Mouse (Mus musculus): Measurements from ENCODE around the gene Gm4869.
"Not testable (repeated sequence)": the region's sequence is repeated elsewhere in the genome, so short reads cannot be mapped to it uniquely, and the experiment has no call there.

Gm4869 gene

DNA sequence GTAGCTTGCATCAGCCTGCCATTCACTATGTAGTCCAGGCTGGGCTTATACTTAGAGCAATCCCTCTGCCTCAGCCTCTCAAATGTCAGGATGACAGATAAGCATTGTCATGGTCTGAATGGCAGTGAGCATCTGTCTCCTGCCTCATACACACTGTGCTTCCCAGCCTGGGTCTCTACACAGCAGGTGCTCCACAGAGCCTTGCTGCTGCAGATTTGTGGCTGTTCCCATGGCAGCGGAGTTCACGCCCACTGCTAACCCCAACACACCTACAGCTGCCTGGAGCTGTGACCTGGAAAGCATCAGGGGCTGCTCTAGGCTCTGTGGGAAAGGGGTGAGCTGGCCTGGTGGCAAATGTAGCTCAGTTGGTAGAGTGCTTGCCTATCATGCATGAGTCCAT lies 19.5 kb downstream of the Gm4869 start:
- DNase-seq (ENCODE audit: low spot score in 2 of 2) = peak in 1 of 2 experiments; percentile 39

DNA sequence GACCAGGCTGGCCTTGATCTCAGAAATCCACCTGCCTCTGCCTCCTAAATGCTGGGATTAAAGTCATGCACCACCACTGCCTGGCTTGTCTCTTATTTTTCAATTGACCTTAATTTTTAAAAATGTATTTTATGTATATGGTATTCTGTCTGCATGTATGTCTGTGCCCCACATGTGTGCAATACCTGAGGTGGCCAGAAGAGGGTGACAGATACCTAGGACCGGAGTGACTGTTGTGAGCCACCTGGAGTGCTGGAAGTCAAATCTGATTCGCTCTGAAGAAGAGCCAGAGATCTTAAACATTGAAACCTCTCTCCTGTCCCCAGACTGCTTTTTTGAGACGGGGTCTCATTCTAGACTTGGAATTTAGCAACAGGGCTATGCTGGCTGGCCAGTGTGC lies 26.9 kb downstream of the Gm4869 start:
- DNase-seq (ENCODE audit: low spot score in 2 of 2) = no peak

DNA sequence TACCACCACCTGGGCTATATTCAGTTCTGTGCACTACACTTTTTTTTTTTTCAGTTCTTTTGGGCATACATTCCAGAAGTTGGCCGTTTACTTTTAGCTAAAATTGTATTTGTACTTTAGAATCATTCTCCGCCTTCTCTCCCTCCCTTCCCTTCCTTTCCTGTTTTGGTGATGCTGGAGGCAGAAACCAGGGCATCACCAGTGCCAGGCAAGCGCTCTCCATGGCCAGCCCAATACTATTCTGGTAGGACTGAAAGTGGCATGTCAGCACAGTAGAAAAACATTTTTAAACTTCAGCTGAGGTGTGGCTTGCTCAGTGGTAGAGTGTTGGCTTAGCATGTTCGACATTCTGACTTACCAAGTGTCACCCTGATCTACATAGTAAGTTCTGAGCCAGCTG lies 36.0 kb downstream of the Gm4869 start:
- DNase-seq (ENCODE audit: low spot score in 2 of 2) = no peak

DNA sequence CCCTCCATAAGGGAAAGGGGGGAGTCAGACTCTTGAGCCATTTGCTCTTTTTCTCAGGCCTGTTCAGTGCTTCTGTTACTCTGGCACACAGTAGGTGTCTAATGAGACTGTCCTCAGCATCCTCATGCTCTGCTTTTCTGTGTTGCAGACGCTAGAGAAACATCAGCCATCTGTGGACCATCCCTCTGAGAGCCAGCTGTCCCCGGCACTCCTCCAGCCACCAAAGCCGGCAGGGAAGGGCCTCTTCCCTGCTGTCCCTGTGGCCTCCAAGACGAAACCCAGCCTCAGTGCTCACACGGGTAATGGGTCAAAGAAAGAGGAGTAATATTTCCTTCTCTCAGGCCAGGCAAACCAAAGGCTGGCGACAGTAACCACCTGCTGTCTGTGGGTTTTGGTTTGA lies 45.7 kb downstream of the Gm4869 start:
- no peak for DNase-seq (ENCODE audit: low spot score in 2 of 2)

DNA sequence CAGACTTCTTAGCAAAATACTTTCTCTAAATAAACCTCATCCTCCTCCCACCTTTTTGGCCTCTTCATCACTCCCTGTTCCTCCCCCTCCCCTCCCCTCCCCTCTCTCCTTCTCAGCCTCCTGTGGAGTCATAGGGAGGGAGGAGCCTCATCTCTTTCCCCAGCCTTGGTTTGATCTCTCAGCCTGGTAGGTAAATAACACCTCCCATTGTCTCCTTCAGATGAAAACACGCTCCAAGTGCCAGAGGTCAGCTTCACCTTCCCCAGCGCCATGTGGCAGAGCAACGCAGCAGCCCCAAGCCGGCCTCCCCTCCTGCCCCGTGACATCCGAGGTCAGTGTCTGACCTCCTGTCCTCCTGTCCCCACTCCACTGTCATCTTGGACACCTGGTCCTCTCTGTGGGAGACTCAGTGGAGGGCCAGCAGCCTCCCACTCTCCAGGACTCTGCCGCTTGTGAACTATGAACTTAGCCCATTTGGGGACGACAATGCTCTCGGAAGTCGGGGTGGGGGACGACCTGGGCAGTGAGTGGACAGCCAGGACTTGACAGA lies 47.3 kb downstream of the Gm4869 start:
- no peak for DNase-seq (ENCODE audit: low spot score in 2 of 2)

DNA sequence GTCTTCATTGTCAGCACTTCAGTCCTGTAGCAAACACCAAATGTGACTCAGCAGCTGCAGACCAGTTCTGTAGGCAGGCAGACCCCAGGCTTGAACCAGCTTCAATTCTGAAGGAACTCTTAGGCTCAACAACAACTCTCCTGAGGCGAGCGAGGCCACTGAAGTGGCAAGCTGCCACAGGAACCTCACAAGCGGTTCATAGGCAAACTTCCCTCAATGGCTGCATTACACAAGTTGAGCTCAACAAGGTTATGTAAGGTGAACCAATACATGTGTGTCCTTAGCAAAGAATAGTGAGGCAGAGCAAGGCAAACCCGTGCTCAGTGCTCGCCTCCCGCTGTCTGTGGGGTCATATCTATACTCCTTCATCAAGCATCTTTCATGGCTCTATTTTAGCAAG lies 52.7 kb downstream of the Gm4869 start:
- no peak for DNase-seq (ENCODE audit: low spot score in 2 of 2)

DNA sequence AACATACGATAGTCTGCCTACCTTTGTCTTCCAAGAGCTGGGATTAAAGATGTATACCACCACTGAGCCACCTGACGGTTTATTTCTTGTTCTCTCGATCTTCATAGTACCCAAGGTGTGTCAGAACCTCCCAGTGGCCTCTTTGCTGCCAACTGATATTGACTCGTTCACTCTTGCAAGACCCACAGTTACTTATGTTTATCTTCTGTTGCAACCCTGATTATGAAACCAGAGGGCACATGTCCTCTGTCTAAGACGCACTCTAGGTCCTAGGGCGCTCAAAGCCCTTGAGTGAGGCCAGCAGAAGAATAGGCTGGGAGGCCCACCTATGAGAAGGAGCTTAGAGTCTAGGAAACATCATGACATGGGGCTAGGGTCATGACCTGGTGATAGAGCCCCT lies 55.3 kb downstream of the Gm4869 start:
- no peak for DNase-seq (ENCODE audit: low spot score in 2 of 2)

DNA sequence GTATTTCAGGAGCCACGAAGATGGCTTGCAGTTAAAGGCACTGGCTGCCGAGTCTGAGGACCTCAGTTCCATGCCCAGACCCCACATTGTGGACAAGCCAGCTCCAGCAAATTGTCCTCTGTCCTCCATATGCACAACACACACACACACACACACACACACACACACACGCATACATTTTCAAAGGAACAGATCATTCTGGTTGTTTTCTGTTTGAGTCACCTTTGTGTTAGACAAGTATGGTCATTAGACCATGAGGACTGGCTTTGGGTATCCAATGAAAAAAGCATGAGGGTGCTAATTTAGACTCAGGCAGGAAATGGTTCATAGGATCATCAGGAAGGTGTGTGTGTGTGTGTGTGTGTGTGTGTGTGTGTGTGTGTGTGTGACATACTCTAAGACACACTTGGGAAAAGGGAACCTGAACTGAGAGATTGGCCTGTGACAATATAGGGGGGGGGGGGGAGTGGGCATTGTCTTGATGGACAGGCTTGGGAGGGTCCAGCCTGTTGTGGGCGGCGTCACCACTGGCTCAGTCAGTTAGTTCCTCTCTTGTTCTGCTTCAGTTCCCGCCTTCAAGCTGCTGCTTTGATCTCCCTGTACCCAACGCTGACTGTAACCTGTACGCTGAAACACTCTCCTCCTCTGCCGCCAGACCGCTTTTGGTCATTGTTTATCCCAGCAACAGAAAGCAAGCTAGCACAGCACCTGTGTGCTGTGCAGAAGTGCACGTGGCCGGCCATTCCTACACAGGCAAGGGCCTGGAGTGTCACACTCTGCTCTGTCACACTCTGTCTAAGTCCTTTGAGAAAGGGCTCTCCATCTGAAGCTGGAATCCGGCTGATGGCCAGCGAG lies 56.8 kb downstream of the Gm4869 start:
- DNase-seq (ENCODE audit: low spot score in 2 of 2) = no peak

DNA sequence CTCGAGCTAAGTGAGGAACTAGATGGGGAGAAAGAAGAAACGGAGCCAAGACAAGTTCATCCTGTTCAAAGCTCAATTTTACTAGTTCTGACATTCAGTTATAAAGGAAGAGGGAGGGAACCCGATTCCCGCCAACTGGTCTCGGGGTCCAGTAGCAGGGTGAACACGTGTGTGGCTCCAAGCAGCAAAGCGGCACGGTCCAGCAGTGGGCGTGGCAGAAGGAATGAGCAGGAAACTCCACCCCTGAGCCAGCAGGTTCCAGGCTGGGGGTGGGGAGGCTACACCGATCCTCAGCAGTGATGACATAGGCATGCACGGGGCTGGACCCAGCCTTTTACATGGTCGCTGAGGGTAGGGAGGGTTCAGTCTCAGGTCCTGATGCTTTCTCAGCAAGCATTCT lies 57.5 kb downstream of the Gm4869 start:
- not testable (repeated sequence) for DNase-seq (ENCODE audit: low spot score in 2 of 2)

DNA sequence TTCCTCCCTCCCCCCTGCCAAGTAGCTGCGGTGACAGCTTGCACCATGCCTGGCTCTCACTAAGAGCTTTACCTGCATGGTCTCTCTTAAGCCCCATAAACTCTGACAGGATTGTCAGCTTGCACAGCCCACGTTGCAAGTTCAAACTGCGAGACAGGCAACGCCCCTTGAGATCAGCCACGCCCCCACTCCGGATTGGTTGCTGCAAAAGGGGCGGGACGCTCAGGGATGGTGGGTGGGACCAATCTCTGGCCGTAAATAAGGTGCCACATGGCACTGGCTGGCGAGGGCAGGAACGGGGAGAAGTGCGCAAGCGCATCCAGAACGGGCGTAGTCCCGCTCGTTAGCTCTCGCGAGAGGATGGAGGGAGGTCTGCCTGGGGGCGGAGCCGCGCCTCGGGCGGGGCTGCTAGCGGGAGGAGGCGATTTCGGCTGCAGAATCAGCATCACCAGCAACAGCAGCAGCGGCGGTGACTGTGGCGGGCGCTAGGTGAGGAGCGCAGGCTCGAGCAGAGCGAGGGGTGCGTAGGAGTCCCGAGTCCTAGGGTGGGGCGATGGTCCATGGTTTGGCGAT lies 59.8 kb downstream of the Gm4869 start, which contains the start of gene Chst12:
Gene Chst12 (plus strand): TSS at position 343 of the 573 bp plus-strand sequence.
- DNase-seq (ENCODE audit: low spot score in 2 of 2) = peak; percentile 99 to 100

DNA sequence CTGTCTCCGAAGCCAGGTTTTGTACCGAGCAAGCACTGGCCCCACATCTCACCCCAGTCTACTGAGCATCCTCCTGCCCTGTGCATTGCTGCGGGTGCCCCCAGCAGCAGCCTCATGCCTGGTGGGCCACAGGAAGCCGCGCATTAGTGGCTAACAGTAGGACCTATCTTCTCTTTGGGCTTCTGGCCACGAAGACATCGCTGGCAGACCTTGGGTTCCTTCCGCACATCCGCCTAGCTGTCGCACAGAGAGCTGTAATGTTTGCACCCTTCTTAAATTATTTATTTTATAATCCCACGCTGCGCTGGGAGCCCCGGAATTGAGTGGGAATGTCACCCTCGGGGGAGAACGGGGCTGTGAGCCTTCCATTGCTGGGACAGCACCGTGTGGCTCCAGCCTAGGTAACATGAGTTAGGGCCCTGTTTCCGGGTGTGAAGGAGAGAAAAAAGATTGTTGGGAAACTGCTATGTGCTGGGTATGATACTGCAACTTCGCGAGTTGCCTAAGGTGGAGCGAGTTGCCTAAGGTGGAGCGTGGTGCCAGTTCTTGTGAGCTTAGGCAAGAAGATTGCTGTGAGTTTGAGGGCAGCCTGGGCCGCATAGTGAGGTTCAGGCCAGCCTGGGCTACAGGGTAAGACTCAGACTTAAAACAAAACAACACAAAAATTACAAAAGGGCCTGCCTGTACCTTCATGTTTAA lies 60.8 kb downstream of the Gm4869 start:
- DNase-seq (ENCODE audit: low spot score in 2 of 2) = peak in 1 of 2 experiments; percentile 58

DNA sequence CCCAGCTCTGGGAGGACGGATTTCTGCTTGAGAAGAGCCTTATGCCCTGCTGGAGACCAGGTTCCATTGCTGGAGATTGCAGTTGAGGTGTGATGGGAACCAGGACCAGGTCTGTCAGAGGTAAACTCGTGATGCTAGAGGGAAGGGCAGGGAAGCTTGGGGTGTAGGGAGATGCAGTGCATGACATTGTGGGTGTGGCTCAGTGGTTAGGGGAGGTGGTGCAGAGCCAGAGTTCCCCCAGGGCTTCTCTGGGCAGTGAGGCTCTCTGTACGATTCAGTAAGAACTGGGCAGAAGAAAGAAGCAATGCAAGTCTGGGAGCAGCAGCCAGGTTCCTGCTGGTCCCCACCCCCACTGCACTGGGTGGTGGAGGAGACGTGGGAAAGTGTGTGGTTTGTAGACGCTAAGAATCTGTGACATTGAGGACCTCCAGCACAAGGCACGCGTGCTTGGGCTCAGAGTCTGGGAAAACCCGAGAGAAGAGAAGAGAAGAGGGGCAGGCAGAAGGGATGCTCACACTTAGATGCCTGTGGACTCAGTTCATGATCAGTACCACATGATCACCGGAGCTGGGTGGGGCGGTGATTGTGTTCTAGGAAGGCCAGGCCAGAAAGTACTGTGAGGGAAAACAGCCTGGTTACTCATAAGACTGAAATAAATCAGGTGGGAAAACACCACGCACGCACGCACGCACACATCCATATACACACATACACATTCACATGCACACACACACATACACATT lies 62.2 kb downstream of the Gm4869 start:
- DNase-seq (ENCODE audit: low spot score in 2 of 2) = no peak

DNA sequence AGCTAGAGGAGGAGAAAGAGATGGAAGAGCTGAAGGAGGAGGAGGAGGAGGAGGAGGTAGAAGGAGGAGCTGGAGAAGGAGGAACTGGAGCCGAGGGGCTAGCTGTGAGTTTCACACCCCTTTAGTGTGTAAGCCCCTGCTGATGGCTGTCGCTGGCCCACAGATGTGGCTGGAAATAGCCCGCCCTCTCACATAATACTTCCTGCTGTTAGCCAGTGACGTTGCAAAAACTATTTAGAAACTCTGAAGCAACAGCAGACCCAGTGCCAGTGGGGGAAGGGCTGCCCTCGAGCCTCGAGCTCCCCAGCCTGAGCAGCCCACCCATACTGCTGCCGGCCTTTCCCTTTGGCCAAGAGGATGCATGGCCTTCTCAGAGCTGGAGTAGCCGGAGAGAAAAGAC lies 63.2 kb downstream of the Gm4869 start:
- DNase-seq (ENCODE audit: low spot score in 2 of 2) = no peak

DNA sequence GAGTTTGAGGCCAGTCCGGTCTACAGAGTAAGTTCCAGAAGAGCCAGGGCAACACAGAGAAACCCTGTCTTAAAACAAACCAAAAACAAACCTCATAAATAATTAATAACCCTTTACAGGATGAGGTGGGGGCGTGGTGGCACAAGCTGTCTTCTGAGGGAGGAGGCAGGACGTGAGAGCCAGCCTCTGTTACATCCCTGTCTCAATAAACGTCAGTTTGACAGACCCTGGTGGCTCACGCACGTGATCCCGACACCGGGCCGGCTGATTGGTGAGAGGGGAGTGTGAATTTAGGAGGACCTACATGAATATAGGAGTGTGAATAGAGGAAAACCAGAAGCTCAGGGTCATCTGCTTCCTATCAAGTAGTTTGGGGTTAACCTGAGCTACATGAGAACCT lies 63.8 kb downstream of the Gm4869 start:
- DNase-seq (ENCODE audit: low spot score in 2 of 2) = no peak

DNA sequence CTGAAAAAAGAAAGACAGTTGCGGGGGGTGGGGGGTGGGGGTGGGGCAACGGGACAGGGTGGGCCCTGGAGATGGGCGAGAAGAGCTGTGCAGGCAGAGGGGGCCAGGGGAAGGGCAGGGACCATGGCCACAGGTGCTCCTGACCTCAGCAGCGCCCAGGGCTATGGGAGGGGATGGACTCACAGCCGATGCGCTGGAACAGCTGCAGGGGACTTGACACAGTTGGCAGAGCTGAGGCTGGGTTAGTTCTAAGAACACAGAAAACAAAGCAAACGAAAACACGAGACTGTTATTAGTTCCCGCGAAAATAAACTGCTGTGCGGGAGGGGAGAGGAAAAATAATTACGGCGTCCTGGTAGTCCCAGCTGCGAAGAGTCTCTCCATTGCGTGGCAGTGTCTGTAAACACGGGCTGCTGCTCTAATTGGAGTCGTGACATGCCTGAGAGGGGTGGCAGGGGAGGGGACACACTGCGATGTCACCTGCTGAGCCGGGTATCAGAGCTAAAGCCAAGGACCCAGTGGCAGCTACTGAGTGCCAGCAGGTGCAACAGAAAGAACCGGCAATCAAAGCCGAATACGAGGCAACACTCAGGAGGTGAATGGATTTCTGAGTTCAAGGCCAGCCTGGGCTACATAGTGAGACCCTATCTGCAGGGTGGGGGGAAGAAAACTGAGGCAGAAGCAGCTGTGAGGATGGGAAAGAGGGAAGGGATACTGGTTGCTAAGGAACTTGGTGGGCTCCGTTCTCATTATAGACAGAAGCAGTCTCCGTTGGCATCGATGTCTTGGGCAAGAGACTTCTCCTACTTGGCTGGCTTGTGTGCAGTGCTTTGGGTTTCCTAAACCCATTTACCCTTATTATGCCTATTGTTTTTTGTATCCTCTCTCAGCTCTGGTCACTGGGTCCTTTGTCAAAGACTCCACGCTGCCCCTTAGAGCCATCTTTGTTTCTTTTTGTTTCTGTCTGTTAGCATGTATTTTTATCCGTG lies 64.9 kb downstream of the Gm4869 start:
- no peak for DNase-seq (ENCODE audit: low spot score in 2 of 2)

DNA sequence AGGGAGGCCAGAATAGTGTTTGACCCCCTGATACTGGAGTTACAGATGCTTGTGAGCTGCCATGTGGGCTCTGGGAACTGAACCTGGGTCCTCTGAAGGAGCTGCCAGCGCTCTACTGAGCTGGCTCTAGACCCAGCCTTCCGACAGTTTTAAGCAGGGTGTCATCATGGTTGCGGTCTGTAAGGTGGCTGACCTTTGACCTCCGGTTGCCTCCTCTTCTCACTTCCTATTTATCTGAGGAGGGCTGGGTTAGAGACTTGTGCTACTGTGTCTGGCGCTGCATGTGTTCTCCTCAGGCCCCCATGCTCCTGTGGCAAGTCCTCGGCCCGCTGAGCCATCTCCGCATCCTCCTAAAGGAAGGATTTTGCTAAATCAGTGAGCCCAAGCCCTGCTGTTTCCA lies 68.5 kb downstream of the Gm4869 start:
- DNase-seq (ENCODE audit: low spot score in 2 of 2) = no peak

DNA sequence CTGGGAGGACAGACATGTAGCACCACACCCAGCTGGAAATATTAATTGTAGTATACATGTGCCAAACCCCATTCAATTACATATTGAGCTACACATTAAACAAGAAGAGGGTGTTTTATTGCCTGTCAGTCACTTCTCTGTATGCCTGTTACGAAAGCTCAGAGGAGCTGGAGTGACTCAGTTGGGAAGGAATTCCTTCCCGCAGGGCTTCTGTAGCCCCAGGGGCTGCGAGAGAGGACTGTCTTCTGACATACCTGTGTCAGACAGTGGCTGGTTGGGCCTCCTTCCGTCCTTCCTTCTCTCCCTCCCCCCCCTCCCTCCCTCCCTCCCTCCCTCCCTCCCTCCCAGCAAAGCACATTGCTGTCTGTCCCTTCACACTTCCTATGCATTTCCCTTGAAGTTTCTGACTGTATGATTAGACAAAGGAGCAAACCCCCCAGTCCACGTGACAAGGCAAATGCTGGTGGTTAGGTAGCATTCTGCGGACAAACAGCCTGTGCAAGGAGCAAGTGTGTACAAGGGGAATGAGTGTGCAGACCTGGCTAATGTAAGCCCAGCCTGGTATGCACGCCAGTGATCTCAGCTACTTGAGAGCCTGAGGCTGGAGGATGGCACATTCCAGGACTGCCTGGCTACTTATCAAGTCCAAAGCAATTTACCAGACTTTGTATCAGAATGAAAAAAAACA lies 69.5 kb downstream of the Gm4869 start:
- no peak for DNase-seq (ENCODE audit: low spot score in 2 of 2)

DNA sequence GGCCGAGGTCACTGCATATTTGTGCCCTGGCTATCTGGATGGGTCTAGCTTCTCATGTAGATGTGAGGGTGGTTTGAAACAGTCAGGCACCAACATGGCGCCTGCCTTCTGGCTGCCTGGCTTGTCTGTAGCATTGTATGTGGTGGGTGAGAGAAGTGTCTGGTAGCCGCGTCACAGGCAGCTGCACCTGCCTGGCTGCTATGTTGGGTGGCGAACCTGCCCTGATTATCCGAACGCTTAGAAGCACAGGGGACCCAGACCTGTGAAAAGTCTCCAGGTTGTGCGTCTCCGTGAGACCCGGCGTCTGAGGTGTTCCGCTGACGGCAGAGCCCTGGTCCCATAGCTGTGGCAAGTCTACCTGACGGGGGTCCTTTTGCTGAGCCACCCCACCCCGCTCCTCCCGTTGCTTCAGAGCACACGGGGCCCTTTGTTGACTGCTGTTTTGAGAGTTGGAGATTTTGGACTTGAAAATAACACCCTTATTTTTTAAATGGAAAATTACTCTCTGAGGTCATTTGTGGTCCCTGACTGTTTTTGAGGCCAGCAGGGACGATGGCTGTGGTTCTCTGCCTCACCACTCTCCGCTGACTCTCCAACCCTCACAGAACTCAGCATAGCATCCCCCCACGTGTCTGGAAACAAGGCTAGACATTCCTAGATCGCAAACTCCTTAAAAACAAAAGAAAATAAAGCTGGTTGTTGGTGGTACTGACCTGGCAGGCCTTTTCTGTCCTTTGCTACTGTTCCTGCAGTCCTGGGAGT lies 71.9 kb downstream of the Gm4869 start:
- no peak for DNase-seq (ENCODE audit: low spot score in 2 of 2)

DNA sequence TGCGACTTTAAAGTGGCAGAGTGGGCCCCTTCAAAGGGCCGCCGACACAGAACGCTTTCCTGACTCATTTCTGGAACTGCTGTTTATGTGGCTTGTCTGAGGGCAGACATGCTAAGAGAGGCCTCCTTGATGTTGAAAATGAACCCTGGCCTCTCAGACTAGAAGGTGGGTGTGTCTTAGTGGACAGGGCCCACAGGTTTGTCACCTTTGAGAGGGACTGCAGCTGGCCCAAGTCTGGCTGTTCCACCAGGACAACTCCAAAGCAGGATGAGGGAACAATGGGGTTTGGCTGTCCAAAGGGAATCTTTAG lies 72.4 kb downstream of the Gm4869 start:
- no peak for DNase-seq (ENCODE audit: low spot score in 2 of 2)
